Mouse (Mus musculus): ENCODE results near the gene Trub1. TPM values are rescaled to one million over a fixed set of nuclear protein-coding genes. Genes with fewer than 3 reads are reported as not detected.

Gene Trub1
- polyA plus RNA-seq, 1 experiment from 2014 or later: 17.3 TPM

GRCm38 (mm10) chr19:57540118-57540517 lies 87.4 kb downstream of the Trub1 start:
- Histone ChIP-seq H3K9ac (ENCODE audit: low read depth, low read length) (no peak overlapping the region), H3K4me1 (ENCODE audit: control insufficient read depth, insufficient read depth, low read length) (peaks cover 32% of the 10 kb centered on the region), H3K9me3 (replicated peaks; ENCODE audit: control insufficient read depth, low read length, poor library complexity, severe bottlenecking) (0 out of 2 replicates have a peak, but pooled peaks cover 2% of the 10 kb centered on the region), H3K36me3 (ENCODE audit: control insufficient read depth, insufficient read depth, low read length) (no peaks in the 10 kb centered on the region), H3K4me2 (ENCODE audit: low read length) (no peak overlapping the region), H3K4me3 (ENCODE audit: low read depth, low read length) (no peak overlapping the region), H3K27ac (ENCODE audit: low read length) (no peak overlapping the region), H3K27me3 (ENCODE audit: control insufficient read depth, insufficient read depth, low read depth, low read length) (no peaks in the 10 kb centered on the region)
- no peak for ATAC-seq
- 91% methylated on average over 11 of the region's 11 CpGs for WGBS

Other genes starting within 250 kb of the Trub1 start
- gene Ablim1, start 138.0 kb upstream of the Trub1 start, polyA plus RNA-seq (2015; fragmentation: Nextera tagmentation; extraction: Ambion mirVana): 64.1 and 66.2 TPM in 2 replicates
- 12.6 and 13.1 TPM in 2 replicates for gene Fam160b1, start 92.2 kb upstream of the Trub1 start, polyA plus RNA-seq (2015; fragmentation: Nextera tagmentation; extraction: Ambion mirVana)
- gene Atrnl1, start 158.1 kb downstream of the Trub1 start, polyA plus RNA-seq (2015; fragmentation: Nextera tagmentation; extraction: Ambion mirVana): 8.1 and 8.3 TPM in 2 replicates

Measured in midbrain, embryonic 16.5 days (tissue).